Comparison of ENCODE assay signal across 29 mouse cellular contexts in the genomic region with DNA sequence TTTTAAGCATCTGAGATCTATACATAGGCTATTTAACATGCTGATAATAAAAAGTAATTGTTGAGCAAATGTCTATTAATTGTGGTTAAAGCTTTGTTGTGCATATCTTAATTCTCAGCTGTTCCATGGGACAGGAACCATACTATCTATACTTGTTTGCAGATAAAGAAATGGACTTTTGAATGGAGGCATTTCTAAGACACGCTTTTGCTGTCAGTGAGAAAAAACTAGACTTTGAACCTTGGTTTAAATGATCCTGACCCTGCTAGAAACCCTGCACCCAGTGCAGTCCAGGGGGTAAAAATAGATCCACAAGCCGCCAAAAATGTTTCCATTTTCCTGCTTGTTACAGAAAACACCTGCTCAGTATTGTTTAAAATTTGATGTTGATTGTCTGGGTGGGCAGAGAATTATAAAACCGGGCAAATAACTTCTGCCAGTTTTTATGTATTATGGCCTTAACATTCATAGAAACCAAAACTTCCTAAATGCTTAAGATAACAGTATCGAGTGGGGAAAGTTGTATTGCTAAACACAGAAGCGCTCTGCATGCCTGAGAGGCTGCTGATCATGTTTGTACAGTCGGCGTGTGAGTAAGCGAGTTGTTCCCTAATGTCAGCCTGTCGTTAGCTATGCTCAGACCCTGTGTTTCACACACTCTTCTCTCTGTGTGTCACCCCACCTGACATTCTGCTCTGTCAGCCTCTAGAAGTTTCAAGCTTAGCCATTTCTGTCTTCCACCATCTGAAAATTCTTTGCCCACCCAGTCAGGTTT. TPM values are rescaled to one million over a fixed set of nuclear protein-coding genes. Genes with fewer than 3 reads are reported as not detected.
DNase-seq lines count a peak whose midpoint lies in the region; ATAC-seq and TF ChIP-seq lines count a peak whose summit lies in the region.
"Had no signal": no experiment of that assay in that cellular context is flagged by ENCODE, and none has a peak within 500 bp of the region (broad histone marks: within the 10 kb centered on the region; RNA-seq: fewer than 3 reads in every experiment).

No protein-coding gene starts in this region.

- H3K27me3 ChIP-seq in heart, adult 2 months (ENCODE audit: control insufficient read depth, insufficient read depth, low read length): no peaks in the 10 kb centered on the region
- no peaks in the 10 kb centered on the region for H3K27me3 ChIP-seq in kidney, embryonic 16.5 days (ENCODE audit: insufficient read depth, low read length)
- no peaks in the 10 kb centered on the region for H3K27me3 ChIP-seq in CH12.LX (replicated peaks)
- H3K27me3 ChIP-seq in intestine, postnatal 0 days (replicated peaks; ENCODE audit: control insufficient read depth, insufficient read depth, low read length): no peaks in the 10 kb centered on the region
- H3K27me3 ChIP-seq: embryonic facial prominence, embryonic 12.5 days; heart, embryonic 13.5 days; hindbrain, embryonic 15.5 days had no signal

- H3K27ac ChIP-seq in heart, adult 2 months: peak overlapping the region; percentile 32; the same call in 1 of the 2 replicates
- no peak overlapping the region for H3K27ac ChIP-seq in kidney, embryonic 16.5 days (ENCODE audit: low read length)
- H3K27ac ChIP-seq in CH12.LX (ENCODE audit: insufficient read depth, low read depth): no peak overlapping the region
- peak overlapping the region; percentile 2; the same call in 1 of the 2 replicates for H3K27ac ChIP-seq in intestine, postnatal 0 days (ENCODE audit: low read depth, low read length)
- H3K27ac ChIP-seq: embryonic facial prominence, embryonic 12.5 days; heart, embryonic 13.5 days; hindbrain, embryonic 10.5 days; hindbrain, embryonic 15.5 days had no signal

- no peaks in the 10 kb centered on the region for H3K4me1 ChIP-seq in heart, adult 2 months (ENCODE audit: control insufficient read depth, insufficient read depth, low read length)
- H3K4me1 ChIP-seq in kidney, embryonic 16.5 days (ENCODE audit: insufficient read depth, low read length): no peaks in the 10 kb centered on the region
- H3K4me1 ChIP-seq in CH12.LX (ENCODE audit: control insufficient read depth in 1 of 2, insufficient read depth in 2 of 2): peaks cover 2 to 14% of the 10 kb centered on the region in 2 experiments; a peak in 2 of 4 replicates
- H3K4me1 ChIP-seq in intestine, postnatal 0 days (replicated peaks; ENCODE audit: control insufficient read depth, insufficient read depth, low read length): no peaks in the 10 kb centered on the region
- H3K4me1 ChIP-seq: embryonic facial prominence, embryonic 12.5 days; heart, embryonic 13.5 days; hindbrain, embryonic 10.5 days; hindbrain, embryonic 15.5 days had no signal

- no peaks in the 10 kb centered on the region for H3K36me3 ChIP-seq in heart, adult 2 months (ENCODE audit: control insufficient read depth, insufficient read depth, low read length)
- H3K36me3 ChIP-seq in kidney, embryonic 16.5 days (ENCODE audit: insufficient read depth, low read length): peaks cover 1% of the 10 kb centered on the region; the same call in 1 of the 2 replicates
- no peaks in the 10 kb centered on the region for H3K36me3 ChIP-seq in CH12.LX (replicated peaks in 1 of 2; ENCODE audit: control insufficient read depth in 1 of 2, insufficient read depth in 1 of 2, low read length in 1 of 2)
- no peaks in the 10 kb centered on the region; the same call in 1 of the 2 replicates for H3K36me3 ChIP-seq in intestine, postnatal 0 days (ENCODE audit: control insufficient read depth, insufficient read depth)
- H3K36me3 ChIP-seq: embryonic facial prominence, embryonic 12.5 days had no signal

- H3K4me3 ChIP-seq in heart, adult 2 months: no peak overlapping the region
- H3K4me3 ChIP-seq in kidney, embryonic 16.5 days (ENCODE audit: low read length): no peak overlapping the region
- H3K4me3 ChIP-seq in CH12.LX (replicated peaks in 1 of 3; ENCODE audit: low read depth in 2 of 3, low read length in 2 of 3, poor library complexity in 1 of 3): no peak overlapping the region
- H3K4me3 ChIP-seq in intestine, postnatal 0 days (ENCODE audit: low read depth, low read length): no peak overlapping the region
- H3K4me3 ChIP-seq: embryonic facial prominence, embryonic 12.5 days; heart, embryonic 13.5 days; hindbrain, embryonic 10.5 days; hindbrain, embryonic 15.5 days; megakaryocyte, embryonic 14.5 days had no signal

- no peaks in the 10 kb centered on the region for H3K9me3 ChIP-seq in kidney, embryonic 16.5 days (ENCODE audit: low read length)
- H3K9me3 ChIP-seq in CH12.LX (replicated peaks; ENCODE audit: low read length): no peaks in the 10 kb centered on the region
- H3K9me3 ChIP-seq in intestine, postnatal 0 days (ENCODE audit: control insufficient read depth): no peaks in the 10 kb centered on the region
- H3K9me3 ChIP-seq: embryonic facial prominence, embryonic 12.5 days; heart, embryonic 13.5 days; hindbrain, embryonic 10.5 days; hindbrain, embryonic 15.5 days; megakaryocyte, embryonic 14.5 days had no signal

- dilution Hi-C loops in CH12.LX (cut with MboI; ENCODE audit: extremely low pct_ligation_motif_present, extremely low pct_unique_long_range_greater_than_20kb, low sequenced_read_pairs): no loop called here

- TF ChIP-seq EP300 in heart, adult 2 months (IDR thresholded peaks at IDR 0.05; ENCODE audit: insufficient read depth, low read depth, low read length): no peak
- TF ChIP-seq EP300 in CH12.LX (IDR thresholded peaks at IDR 0.05; ENCODE audit: low read length): 0 out of 2 replicates have a peak, but pooled peaks have one; percentile 19

- intact Hi-C loops in heart, adult 2 months (cut with DNase I): no loop called here
- intact Hi-C loops in heart, postnatal 14 days (cut with DNase I): no loop called here

- no peak for ATAC-seq in kidney, embryonic 16.5 days (ENCODE audit: low FRiP score, low TSS enrichment)
- ATAC-seq in intestine, postnatal 0 days: peak; percentile 75
- ATAC-seq: inflammation-experienced regulatory T-cells, adult 6 months; lung, postnatal 0 days had no signal

- 38% methylated on average over 9 of the region's 9 CpGs for WGBS in heart, adult 2 months
- WGBS in kidney, embryonic 16.5 days: 84% methylated on average over 9 of the region's 9 CpGs
- 32% methylated on average over 9 of the region's 9 CpGs for WGBS in intestine, postnatal 0 days

- TF ChIP-seq RAD21 in CH12.LX (IDR thresholded peaks at IDR 0.05; ENCODE audit: low read depth, low read length): no peak

- no peak for DNase-seq in heart, adult 2 months
- DNase-seq in heart, postnatal 14 days: no peak
- peak; percentile 8 for DNase-seq in kidney, postnatal 14 days
- no peak for DNase-seq in CH12.LX (ENCODE audit: extremely low read depth)
- no peak for DNase-seq in frontal cortex, postnatal 36 days (ENCODE audit: low spot score in 2 of 2)
- DNase-seq: adrenal gland, postnatal 25 days; cerebellum, adult 11-12 months; cerebellum, adult 9-11 months; embryo, embryonic 11 days; heart, postnatal 10 days; layer of hippocampus, adult 9-11 months; lung, adult 18-20 months; lung, postnatal 4 days; midbrain, embryonic 14.5 days; retina, postnatal 1 day; right cerebral cortex, postnatal 14 days; spleen, adult 18-20 months; thymus, postnatal 14 days had no signal

- H3K4me2 ChIP-seq in kidney, embryonic 16.5 days (replicated peaks; ENCODE audit: low read depth, low read length): no peak overlapping the region
- peak overlapping the region; percentile 44; the same call in 1 of the 2 replicates for H3K4me2 ChIP-seq in CH12.LX (ENCODE audit: insufficient read depth, low read depth, poor library complexity, severe bottlenecking)
- peak overlapping the region; percentile 7 for H3K4me2 ChIP-seq in intestine, postnatal 0 days (replicated peaks; ENCODE audit: low read depth)
- H3K4me2 ChIP-seq: embryonic facial prominence, embryonic 12.5 days; heart, embryonic 13.5 days; hindbrain, embryonic 15.5 days; liver, embryonic 11.5 days had no signal

- H3K9ac ChIP-seq in heart, adult 2 months (ENCODE audit: low read depth, low read length): no peak overlapping the region
- H3K9ac ChIP-seq in kidney, embryonic 16.5 days (replicated peaks; ENCODE audit: low read length): no peak overlapping the region
- H3K9ac ChIP-seq in CH12.LX (ENCODE audit: insufficient read depth, low read depth): no peak overlapping the region
- no peak overlapping the region for H3K9ac ChIP-seq in intestine, postnatal 0 days (ENCODE audit: low read depth, low read length)
- H3K9ac ChIP-seq: embryonic facial prominence, embryonic 12.5 days; heart, embryonic 13.5 days; hindbrain, embryonic 15.5 days had no signal

- TF ChIP-seq POLR2A in heart, adult 2 months (IDR thresholded peaks at IDR 0.05; ENCODE audit: insufficient read depth, low read depth, low read length): no peak
- no peak for TF ChIP-seq POLR2A in CH12.LX (IDR thresholded peaks at IDR 0.05; ENCODE audit: low read depth, low read length)

- in situ Hi-C loops in CH12.LX (cut with MboI; ENCODE audit: low pct_ligation_motif_present, low pct_unique_long_range_greater_than_20kb, low sequenced_read_pairs): no loop called here

- no peak for TF ChIP-seq CTCF in heart, adult 2 months (IDR thresholded peaks at IDR 0.05)
- no peak for TF ChIP-seq CTCF in CH12.LX (conservative IDR thresholded peaks at IDR 0.05 in 1 of 2, IDR thresholded peaks at IDR 0.05 in 1 of 2; ENCODE audit: low read depth in 2 of 2, low read length in 2 of 2)
- TF ChIP-seq CTCF in intestine, postnatal 0 days (IDR thresholded peaks at IDR 0.05; ENCODE audit: low read depth): no peak

- no peaks in the 10 kb centered on the region for H3K79me2 ChIP-seq in heart, adult 2 months (replicated peaks; ENCODE audit: control insufficient read depth, insufficient read depth, low read length)
- H3K79me2 ChIP-seq in CH12.LX (replicated peaks; ENCODE audit: control insufficient read depth, extremely low read depth, insufficient read depth, poor library complexity, severe bottlenecking): no peaks in the 10 kb centered on the region

RNA-seq across cellular contexts. Expression of gene Ube2j1, which starts 23.6 kb away (rescaled TPM):
- 10 to 100 TPM; 40.8 to 41.9 TPM for total RNA-seq in heart, adult 2 months (2021)
- polyA plus RNA-seq in heart, adult 2 months (2012; rRNA removed): 14.1 and 20.1 TPM in 2 replicates
- total RNA-seq in heart, postnatal 14 days (2021): 10 to 100 TPM; 47.8 to 49.1 TPM
- polyA plus RNA-seq in kidney, embryonic 16.5 days (2015; fragmentation: Nextera tagmentation; extraction: Ambion mirVana): 42.5 and 43.8 TPM in 2 replicates
- total RNA-seq in CH12.LX (2012; rRNA removed) (64.3 and 70.0 TPM in 2 replicates), CH12.LX (2014; rRNA removed) (122 and 131 TPM in 2 replicates)
- polyA plus RNA-seq in CH12.LX (2012; ENCODE audit: insufficient read length, low read depth): 93.0 and 103 TPM in 2 replicates
- 33.3 and 36.8 TPM in 2 replicates for polyA plus RNA-seq in intestine, postnatal 0 days (2015; fragmentation: Nextera tagmentation; extraction: Ambion mirVana)

RNA-seq across cellular contexts. Expression of gene Rragd, which starts 24.8 kb away (rescaled TPM):
- 100 to 1,000 TPM in 1 of 2 experiments, 10 to 100 TPM in 1; 81.2 to 101 TPM for total RNA-seq in heart, adult 2 months (2021)
- 30.5 and 57.6 TPM in 2 replicates for polyA plus RNA-seq in heart, adult 2 months (2012; rRNA removed)
- 10 to 100 TPM; 69.0 to 71.8 TPM for total RNA-seq in heart, postnatal 14 days (2021)
- 16.0 and 22.0 TPM in 2 replicates for polyA plus RNA-seq in kidney, embryonic 16.5 days (2015; fragmentation: Nextera tagmentation; extraction: Ambion mirVana)
- total RNA-seq in CH12.LX (2012; rRNA removed) (0.76 and 1.4 TPM in 2 replicates), CH12.LX (2014; rRNA removed) (0.46 and 0.49 TPM in 2 replicates)
- polyA plus RNA-seq in CH12.LX (2012; ENCODE audit: insufficient read length, low read depth): 0.82 and 1.1 TPM in 2 replicates
- 51.9 and 56.4 TPM in 2 replicates for polyA plus RNA-seq in intestine, postnatal 0 days (2015; fragmentation: Nextera tagmentation; extraction: Ambion mirVana)

RNA-seq across cellular contexts. Expression of gene Gabrr2, which starts 55.2 kb away (rescaled TPM):
- total RNA-seq in heart, adult 2 months (2021): 1 to 10 TPM; 1.6 to 2.6 TPM
- 4.9 and 7.5 TPM in 2 replicates for polyA plus RNA-seq in heart, adult 2 months (2012; rRNA removed)
- 1 to 10 TPM; 1.0 to 1.3 TPM for total RNA-seq in heart, postnatal 14 days (2021)
- polyA plus RNA-seq in kidney, embryonic 16.5 days (2015; fragmentation: Nextera tagmentation; extraction: Ambion mirVana): 0.17 and 0.29 TPM in 2 replicates
- total RNA-seq in CH12.LX (2012; rRNA removed) (0.17 and 0.42 TPM in 2 replicates), CH12.LX (2014; rRNA removed) (not detected in 2 replicates)
- polyA plus RNA-seq in CH12.LX (2012; ENCODE audit: insufficient read length, low read depth): 0.31 and 0.59 TPM in 2 replicates
- 0.07 TPM in 1 of 2 replicates, not detected in the other for polyA plus RNA-seq in intestine, postnatal 0 days (2015; fragmentation: Nextera tagmentation; extraction: Ambion mirVana)
- total RNA-seq: monocyte, adult 5-6 weeks had no signal
- polyA plus RNA-seq: liver, embryonic 11.5 days had no signal

RNA-seq across cellular contexts. Expression of gene Ankrd6, which starts 57.0 kb away (rescaled TPM):
- total RNA-seq in heart, adult 2 months (2021): 1 to 10 TPM; 4.1 to 4.9 TPM
- polyA plus RNA-seq in heart, adult 2 months (2012; rRNA removed): 1.1 TPM in 2 replicates
- total RNA-seq in heart, postnatal 14 days (2021): 1 to 10 TPM; 3.0 to 4.1 TPM
- 13.8 and 15.4 TPM in 2 replicates for polyA plus RNA-seq in kidney, embryonic 16.5 days (2015; fragmentation: Nextera tagmentation; extraction: Ambion mirVana)
- 1.4 and 2.1 TPM in 2 replicates for total RNA-seq in CH12.LX (2012; rRNA removed)
- 1.3 TPM in 2 replicates for total RNA-seq in CH12.LX (2014; rRNA removed)
- polyA plus RNA-seq in CH12.LX (2012; ENCODE audit: insufficient read length, low read depth): 1.5 and 1.6 TPM in 2 replicates
- 1.3 and 1.6 TPM in 2 replicates for polyA plus RNA-seq in intestine, postnatal 0 days (2015; fragmentation: Nextera tagmentation; extraction: Ambion mirVana)
- total RNA-seq: monocyte, adult 5-6 weeks had no signal

Comparison
In these comparisons a context has a peak if more than half of its experiments do, and no peak if none do; other contexts are left out.
1. H3K27ac ChIP-seq: peak in heart, adult 2 months (single experiment) and intestine, postnatal 0 days (single experiment); none in kidney, embryonic 16.5 days (single experiment) and CH12.LX (single experiment).